Mouse (Mus musculus): ENCODE data around the gene Zbtb46.

Gene Zbtb46

GRCm38 (mm10) chr2:181363946-181364345 is 95.3 kb downstream of the Zbtb46 start:
- no peak for DNase-seq

GRCm38 (mm10) chr2:181356780-181357179 is 102.4 kb downstream of the Zbtb46 start:
- no peak for DNase-seq

- no peak for DNase-seq
Observed at GRCm38 (mm10) chr2:181342766-181343165, 116.5 kb downstream of the Zbtb46 start.

- no peak for DNase-seq
Observed at GRCm38 (mm10) chr2:181340426-181340825, 118.8 kb downstream of the Zbtb46 start.
